Mouse (Mus musculus): ENCODE results near the gene Nop2. TPM values are rescaled to one million over a fixed set of nuclear protein-coding genes. Genes with fewer than 3 reads are reported as not detected.
A peak's percentile ranks its signal among the peaks of the same experiment; 100 is the strongest.

Nop2 gene
- total and polyA plus RNA-seq, 3 experiments, result 12.0 to 51.7 (median 40.9) TPM

DNA sequence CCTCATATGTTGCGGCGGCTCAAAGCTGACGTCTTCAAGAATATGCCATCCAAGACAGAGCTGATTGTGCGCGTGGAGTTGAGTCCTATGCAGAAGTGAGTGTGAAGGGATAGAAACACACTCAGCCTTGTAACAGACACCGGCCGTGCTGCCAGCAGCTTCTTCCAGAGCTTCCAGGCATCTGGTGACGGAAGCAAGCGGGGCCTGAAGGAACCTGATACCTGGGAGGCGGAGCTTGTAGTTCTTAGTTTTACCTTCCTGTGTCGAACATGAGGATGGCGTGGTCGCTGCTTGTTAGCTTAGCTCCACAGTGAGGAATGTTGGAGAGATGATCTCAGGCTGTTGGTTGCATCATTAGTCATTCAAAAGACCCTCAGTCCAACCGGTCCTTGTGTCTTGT, 22.3 kb upstream of the Nop2 start:
- no peak for DNase-seq

DNA sequence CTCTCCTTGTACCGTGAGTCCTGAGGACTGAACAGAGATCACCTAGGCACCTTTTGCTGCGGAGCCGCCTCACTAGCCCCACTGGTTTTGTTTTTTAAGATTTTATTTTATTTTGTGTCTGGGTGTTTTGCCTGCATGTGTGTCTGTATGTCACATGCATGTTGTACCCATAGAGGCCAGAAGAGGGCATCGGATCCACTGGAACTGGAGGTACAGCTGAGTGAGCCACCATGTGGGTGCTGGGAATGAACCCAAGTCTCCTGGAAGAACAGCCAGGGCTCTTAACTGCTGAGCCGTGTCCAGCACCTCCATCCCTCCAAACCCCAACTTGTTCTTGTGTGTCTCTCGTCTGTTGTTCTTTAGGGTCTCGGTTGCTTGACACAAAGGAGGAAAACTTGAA, 20.8 kb upstream of the Nop2 start:
- DNase-seq, result no peak

DNA sequence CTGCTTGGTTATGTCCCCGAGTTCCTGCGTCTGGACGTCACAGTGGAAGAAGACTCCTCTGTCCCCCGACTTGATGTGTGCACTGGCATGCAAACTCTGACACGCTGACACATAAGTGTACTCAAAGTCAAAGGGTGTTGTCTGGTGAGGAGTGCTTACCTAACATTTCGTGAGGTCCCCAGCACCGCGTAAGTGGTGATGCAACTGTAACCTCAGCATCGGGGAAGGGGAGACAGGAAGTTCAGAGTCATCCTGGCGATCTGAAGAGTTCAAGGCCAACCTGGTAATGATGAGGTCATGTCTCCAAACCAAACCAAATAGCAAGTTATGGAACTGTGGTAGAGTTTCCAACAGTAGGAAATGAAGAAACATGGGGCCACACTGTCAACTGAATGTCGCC, 19.2 kb upstream of the Nop2 start:
- DNase-seq, result peak; percentile 35

DNA sequence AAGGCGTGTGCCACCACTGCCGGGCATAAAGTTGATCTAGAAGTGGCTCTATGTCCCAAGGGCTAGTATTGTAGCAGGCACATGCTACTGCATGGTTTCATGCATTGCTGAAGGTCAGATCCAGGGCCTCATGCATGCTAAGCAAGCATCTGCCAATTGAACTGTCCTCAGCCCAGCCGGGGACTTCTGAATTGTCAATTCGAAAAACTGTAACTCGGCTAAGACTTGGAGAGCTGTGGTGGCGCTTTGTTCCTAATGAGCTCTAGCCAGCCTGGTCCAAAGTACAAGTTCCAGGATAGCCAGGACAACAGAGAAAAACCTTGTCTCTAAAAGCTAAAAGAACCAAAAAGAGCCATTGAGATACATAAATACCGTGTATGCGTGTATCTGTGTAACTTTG, 12.3 kb upstream of the Nop2 start:
- no peak for DNase-seq

DNA sequence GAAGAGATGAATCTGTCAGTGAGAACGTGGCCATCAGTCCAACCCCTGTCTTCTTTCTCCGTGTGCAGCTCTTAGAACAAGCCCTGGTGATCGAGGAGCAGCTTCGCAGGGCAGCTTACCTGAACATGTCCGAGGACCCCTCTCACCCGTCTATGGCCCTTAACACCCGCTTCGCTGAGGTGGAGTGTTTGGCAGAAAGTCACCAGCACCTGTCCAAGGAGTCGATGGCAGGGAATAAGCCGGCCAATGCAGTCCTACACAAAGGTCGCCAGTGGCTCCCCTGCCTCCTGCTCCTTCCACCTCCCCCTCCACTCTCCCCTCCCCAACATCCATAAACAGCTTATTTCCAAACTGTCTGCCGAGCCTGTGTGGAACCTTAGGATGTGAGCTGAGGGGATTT, 3.0 kb upstream of the Nop2 start:
- no peak for DNase-seq

DNA sequence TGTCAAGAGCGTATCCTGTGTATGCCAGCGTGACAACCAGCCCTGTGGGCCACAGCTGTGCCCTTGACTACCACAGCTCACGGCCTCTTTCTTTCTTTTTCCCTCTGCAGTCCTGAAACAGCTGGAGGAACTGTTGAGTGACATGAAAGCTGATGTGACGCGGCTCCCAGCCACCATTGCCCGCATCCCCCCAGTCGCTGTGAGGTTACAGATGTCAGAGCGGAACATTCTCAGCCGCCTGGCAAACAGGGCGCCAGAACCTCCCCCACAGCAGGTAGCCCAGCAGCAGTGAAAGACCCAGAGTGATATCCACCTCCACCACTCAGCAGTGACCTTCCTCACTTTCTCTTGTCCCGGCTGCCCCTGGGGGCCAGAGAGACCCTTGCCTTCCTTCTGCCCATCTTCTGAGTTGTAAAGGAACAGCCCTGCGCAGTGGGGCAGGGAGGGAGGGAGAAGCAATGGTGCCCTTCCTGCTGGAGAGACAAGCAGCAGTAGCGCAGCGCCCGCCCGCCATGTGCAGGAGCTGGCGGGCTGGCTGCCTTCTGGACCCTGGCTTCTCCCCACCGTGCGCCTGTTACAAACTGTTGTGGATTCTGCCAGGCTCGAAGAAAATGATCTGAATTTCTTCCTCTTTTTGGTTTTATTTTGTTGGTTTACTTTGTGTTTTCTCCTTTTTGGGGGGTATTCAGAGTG, 1.9 kb upstream of the Nop2 start:
- no peak for DNase-seq

DNA sequence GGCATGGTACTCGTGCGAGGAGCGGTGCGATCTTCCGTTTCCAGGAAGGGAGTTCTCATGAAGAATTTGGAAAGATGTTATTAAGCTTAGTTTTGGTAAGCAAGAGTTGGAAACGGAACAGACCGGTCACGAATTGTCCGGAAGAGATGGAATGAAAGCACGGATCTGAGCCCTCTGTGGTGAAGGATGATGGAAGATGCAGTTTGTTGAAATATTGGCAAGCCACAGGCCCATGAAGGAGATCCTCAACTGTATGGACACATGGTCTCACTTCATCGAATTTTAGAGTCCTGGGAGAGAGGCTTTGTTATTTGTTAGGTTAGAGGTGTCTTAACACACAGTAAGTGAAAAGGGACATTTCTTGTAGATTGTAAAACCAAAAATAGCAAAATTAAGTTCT, 761 bp downstream of the Nop2 start:
- DNase-seq, result no peak

DNA sequence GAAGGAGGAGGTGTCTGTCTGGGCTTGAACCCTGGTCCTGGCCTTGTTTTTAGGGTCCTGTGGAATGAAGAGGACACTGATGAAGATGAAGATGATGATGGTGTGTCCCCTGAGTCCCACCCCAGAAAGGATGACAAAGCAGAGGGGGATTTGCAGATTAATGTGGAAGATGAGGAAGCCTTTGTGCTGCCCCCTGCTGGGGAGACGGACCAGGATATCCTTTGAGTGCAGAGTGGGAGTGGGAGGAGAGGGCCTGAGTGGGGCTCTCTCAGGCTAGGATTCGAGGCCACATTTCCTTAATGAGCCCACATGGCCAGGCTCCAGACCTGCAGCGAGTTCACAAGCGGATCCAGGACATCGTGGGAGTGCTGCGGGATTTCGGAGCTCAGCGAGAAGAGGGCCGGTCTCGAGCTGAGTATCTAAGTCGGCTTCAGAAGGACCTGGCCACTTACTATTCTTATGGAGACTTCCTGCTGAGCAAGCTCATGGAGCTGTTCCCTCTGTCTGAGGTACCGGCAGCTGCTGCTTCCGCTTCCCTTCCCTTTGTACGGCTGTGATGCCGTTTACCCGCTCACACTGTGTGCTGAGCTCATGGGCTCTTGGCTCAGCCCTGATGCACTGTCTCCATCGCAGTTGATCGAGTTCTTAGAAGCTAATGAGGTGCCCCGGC, 5.4 kb downstream of the Nop2 start:
- no peak for DNase-seq

DNA sequence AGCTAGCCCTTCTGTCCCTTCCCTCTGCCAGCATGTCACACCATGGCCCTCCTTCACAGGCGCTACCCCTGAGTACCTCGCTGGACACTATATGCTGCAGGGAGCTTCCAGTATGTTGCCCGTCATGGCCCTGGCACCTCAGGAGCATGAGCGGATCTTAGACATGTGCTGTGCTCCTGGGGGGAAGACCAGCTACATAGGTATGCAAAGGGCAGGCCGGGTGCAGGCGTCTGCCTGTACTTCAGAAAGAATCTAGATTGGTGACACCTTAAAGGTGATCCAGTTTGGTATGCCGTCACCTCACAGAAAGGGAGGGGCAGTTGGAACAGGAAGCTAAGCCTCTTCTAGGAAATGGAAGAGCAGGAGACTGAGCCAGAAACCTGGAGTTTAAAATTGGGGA, 8.0 kb downstream of the Nop2 start:
- no peak for DNase-seq

DNA sequence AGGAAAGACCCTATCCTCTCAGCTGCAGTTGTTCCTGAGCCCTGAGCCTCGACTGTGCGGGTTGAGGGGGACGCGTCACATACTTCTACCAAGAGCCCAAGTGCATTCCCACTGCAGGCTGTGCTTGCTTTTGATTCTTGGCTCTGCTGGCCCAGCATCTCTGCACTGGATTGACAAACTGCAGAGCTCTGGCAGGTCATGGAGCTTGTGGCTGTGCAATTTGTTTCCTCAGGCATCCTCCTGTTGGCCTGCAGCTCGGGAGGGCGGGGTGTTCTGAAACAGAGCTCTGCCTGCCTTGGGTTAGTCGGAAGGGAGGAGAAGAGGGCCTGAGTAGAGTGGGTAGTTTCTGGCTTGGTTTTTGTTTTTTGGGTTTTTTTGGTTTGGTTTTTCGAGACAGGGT, 10.7 kb downstream of the Nop2 start:
- no peak for DNase-seq

DNA sequence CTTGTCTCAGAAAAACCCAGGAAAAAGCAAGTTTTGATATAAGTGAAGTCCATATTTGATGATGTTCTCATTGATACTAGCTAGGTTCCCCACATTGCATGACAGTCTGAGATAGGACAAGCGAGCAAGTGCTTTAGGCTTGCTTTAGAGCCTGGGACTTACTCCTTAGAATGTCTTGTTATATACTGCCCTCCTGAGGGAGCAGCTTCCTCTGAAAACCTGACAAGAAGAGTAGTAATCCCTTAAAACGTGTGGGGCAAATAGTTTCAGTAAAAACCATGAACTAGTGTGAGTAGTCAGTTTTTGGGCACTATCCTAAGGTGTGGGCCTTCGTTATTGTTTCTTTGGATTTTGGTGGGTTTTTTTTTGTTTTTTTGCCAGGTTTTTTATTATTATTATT, 11.4 kb downstream of the Nop2 start:
- DNase-seq, result no peak

DNA sequence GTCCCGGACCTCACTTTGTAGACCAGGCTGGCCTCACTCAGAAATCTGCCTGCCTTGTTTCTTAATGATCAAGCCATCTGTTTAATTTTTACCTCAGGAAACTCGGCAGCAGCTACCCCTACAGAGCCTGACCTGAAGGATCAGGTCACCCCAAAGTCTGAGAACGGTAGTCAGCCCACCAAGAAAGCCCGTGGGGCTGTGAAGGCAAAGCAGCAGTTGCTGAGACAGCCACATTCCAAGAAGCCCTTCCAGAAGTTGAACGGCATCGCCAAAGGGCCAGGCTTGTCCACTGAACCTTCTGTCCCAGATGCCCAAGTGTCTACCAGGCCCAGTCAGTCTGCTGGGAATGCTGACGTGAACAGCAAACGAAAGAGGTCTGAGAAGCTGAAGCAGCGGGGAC, 12.2 kb downstream of the Nop2 start:
- DNase-seq, result no peak

DNA sequence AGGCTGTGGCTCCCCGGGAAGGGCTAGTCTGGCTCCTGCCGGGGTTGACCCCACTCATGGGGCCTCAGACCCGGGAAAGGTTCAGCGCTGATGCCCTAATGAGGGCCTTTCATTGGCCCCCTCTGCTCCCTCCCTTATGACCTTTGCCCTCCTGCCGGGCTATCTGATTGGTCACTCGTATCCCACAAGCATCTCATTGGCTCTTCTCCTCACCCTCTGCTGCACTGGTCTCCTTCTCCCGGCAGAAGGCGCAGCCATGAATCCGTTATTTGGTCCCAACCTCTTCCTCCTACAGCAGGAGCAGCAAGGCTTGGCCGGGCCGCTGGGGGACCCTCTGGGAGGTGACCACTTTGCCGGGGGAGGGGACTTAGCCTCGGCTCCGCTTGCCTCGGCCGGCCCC, 13.3 kb downstream of the Nop2 start, which contains the start of gene Iffo1:
Iffo1 (plus strand) TSS at position 241 of the 400 bp plus-strand sequence.
- peak; percentile 94 for DNase-seq

DNA sequence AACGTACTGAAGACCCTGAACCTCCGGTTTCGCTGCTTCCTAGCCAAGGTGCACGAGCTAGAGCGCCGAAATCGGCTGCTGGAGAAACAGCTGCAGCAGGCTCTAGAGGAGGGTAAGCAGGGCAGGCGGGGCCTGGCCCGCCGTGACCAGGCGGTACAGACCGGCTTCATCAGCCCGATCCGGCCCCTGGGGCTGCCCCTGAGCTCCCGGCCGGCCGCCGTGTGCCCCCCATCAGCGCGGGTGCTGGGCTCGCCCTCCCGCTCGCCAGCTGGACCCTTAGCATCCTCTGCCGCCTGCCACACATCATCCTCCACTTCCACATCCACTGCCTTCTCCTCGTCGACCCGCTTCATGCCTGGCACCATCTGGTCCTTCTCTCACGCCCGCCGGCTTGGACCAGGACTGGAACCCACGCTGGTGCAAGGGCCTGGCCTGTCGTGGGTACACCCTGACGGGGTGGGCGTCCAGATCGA, 13.8 kb downstream of the Nop2 start:
- DNase-seq, result no peak

DNA sequence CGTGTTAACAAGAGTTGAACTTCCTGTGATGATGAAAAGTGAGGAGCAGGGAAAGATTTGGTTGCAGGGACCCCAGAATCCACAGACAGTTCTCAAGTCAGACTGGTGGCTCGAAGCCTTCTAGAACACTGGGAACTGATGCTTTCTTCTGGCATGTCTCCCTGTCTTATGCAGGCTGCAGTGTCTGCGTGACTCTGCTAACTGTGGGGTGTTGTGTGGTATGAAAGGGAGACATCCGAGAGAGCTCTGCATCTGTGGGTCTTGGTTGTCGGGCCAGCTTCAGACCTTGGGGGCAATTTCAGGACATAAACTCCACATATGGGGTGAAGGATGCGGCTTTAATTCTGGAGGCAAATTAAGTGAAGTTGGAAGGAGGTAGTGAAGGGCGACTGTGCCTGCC, 14.4 kb downstream of the Nop2 start:
- no peak for DNase-seq

DNA sequence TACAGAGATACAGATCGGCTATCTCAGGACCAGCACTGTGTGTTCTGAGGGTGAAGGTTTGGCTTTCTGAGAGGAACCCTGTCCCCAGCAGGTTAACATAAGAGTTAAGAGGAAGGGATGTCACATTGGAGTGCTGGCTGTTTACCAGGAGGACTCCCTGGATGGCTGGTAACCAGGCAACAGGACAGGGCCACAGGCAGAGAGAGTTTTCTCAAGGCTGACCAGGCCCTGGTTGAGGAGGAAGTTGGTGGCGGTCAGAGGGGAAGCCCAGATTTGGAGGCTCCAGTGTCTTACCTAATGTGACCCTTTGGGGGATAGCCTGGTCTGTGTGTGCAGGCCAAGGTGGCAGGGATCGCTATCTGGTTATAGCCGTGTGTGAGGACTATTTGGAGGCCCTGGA, 15.1 kb downstream of the Nop2 start:
- peak; percentile 75 for DNase-seq

DNA sequence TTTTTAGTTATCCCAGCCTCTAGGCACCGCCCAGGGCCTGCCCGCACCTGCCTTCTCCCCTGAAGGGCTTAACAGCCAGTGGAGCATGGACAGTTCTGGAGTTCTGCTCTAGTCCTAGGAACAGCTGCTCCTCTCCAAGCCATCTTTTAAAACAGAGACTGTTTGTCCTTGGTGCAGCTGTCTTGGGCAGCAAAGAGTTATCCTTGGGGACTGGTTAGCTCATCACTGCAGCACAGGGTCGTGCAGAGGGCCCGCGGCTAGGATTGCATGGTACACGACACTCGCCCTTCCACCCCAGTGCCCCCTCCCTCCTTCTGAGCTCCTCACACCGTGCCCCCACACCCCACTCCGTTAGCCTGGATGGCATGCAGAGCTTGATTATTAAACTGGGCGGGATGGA, 15.6 kb downstream of the Nop2 start:
- no peak for DNase-seq

DNA sequence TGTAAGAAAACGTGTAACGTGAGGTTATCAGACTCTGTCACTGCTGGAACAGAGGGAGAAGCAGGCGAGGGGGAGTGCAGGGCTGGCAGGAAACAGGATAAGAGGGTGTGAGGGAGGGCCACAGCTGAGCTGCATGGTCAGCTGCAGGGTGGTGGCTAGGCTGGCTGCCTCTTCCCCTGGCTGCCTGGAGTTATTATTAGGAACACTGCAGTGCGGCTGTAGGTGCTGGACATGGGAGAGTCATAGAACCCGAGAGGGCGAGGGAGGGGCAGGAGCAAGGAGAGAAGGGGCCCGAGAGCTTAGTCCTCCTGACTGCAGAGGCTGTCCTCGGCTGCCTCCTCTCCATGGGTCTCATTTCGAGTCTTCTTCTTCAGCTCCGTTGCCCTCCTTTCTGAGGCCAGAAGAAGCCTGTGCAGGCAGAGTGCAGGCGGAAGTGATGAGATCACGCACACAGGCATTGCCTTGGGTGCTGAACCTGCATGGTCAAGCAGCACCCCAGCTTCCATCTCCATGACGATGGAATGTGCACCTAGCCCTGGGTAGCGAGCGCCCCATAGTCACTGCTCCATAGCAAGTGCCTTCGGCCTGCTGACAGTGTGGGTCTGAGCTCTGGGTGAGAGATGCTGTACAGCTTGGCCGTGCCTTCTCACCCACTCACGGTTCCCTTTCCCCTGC, 16.7 kb downstream of the Nop2 start:
- DNase-seq, result peak; percentile 54

DNA sequence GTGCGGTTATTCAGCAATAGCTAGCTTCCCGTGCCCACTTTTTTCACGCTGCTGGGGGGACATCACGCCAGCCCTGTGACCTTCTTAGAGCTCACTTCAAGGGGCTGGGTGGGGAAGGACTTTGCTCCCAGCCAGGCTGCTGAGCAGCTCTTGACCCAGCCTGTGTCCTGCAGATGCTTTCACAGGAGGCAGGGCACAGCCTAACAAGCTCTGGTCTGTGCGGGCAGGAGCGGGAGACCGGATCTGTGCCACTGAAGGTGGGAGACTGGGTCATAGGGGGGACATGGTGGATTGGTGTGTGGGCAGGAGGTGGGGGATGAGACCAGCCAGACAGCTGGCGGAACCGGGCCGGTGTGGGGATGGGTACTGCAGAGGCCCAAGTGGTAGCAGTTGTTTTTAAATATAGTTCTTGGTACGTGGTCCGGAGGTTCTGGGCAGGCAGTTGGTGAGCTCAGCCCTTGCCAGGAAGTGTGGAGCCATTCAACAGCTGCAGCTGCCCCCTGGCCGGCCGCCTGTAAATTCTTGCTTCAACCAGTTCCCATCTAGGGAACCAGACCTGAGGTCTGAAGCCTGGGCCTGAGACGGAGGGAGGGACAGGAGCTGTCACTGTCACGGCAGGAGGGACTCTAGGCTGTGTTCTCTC, 17.3 kb downstream of the Nop2 start:
- DNase-seq, result no peak

DNA sequence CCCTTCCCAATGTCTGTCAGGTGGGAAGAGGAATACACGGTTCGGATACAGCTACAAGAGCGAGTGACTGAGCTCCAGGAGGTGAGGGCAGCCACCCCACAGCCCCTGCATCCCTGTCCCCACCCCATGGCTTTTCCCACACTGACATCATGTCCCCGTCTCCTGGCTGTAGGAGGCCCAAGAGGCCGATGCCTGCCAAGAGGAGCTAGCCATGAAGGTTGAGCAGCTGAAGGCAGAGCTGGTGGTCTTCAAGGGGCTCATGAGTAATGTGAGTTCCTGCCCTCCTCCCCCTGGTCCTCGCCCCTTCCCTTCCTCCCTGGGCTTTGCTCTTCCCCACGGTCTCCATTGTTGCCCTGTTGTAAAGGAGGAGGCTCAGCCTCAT, 17.9 kb downstream of the Nop2 start:
- DNase-seq, result no peak

DNA sequence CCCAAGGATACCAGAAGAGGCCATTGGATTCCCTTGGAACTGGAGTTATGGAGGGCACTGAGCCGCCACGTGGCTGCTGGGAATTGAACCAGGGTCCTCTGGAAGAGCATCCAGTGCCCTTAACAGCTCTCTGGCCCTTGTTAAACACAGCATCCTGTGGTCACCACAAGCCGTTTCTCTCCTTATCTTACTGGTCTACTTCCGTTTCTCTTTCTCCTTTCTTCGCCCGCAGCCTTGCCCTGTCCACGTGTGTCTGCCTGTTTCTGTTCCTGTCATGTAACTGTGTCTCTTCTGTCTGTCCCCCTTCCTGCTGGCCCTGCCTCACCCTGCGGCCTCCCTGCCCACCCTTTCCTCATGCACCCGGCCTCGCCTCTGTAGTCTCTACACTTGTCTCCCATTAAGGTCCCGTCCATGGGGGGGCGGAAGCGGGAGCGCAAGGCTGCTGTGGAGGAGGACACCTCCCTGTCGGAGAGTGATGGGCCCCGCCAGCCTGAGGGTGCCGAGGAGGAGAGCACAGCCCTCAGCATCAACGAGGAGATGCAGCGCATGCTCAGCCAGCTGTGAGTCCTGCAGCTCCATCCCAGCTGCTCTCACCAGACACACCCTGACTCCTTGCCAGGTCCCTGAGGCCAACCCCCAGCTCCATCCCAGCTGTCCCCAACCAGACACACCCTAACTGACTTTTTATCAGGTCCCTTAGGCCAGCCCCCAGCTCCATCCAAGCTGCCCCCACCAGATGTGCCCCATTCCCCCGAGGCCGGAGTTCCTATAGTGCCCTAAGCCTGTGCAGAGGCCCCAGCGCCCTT, 20.7 kb downstream of the Nop2 start:
- no peak for DNase-seq

DNA sequence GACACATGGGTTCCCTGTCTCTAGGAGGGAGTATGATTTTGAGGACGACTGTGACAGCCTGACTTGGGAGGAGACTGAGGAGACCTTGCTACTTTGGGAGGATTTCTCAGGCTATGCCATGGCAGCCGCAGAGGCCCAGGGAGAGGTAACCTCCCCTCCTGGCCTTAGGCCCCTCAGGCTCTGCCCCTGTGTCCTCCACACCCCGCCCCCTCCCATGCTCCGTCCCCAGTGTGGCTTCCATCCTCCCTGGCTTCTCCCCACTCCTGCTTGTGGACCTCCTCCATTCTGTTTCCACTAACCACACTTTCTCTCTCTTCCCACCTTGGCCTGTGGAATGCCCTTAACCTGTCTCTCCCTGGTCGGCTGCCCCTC, 21.3 kb downstream of the Nop2 start:
- no peak for DNase-seq
